Mouse (Mus musculus): ENCODE data around the gene Sfmbt1. TPM values are rescaled to one million over a fixed set of nuclear protein-coding genes. Genes with fewer than 3 reads are reported as not detected.
A peak's percentile ranks its signal among the peaks of the same experiment; 100 is the strongest.

Gene Sfmbt1
- total RNA-seq (2021), result 10 to 100 TPM; 20.4 to 20.7 TPM

GRCm38 (mm10) chr14:30714799-30715617 lies at the start of gene Sfmbt1:
Gene Sfmbt1 (plus strand): TSS chr14:30714849.
- no peak for DNase-seq

- DNase-seq, result peak; percentile 40
Observed at GRCm38 (mm10) chr14:30666061-30666460, 48.6 kb upstream of the Sfmbt1 start.

- no peak for DNase-seq
Observed at GRCm38 (mm10) chr14:30666604-30667003, 48.0 kb upstream of the Sfmbt1 start.

GRCm38 (mm10) chr14:30670161-30670560 lies 44.5 kb upstream of the Sfmbt1 start:
- DNase-seq, result no peak

GRCm38 (mm10) chr14:30671095-30671985 lies 43.3 kb upstream of the Sfmbt1 start:
- no peak for DNase-seq

GRCm38 (mm10) chr14:30671986-30672312 lies 42.7 kb upstream of the Sfmbt1 start:
- DNase-seq, result peak; percentile 94

- no peak for DNase-seq
Observed at GRCm38 (mm10) chr14:30674947-30675346, 39.7 kb upstream of the Sfmbt1 start.

GRCm38 (mm10) chr14:30682131-30682530 lies 32.5 kb upstream of the Sfmbt1 start:
- DNase-seq, result no peak

GRCm38 (mm10) chr14:30690685-30691084 lies 24.0 kb upstream of the Sfmbt1 start:
- no peak for DNase-seq

GRCm38 (mm10) chr14:30692439-30692838 lies 22.2 kb upstream of the Sfmbt1 start:
- no peak for DNase-seq

GRCm38 (mm10) chr14:30694786-30695185 lies 19.9 kb upstream of the Sfmbt1 start:
- no peak for DNase-seq

- DNase-seq, result peak; percentile 78
Observed at GRCm38 (mm10) chr14:30695609-30696008, 19.0 kb upstream of the Sfmbt1 start.

- DNase-seq, result no peak
Observed at GRCm38 (mm10) chr14:30697407-30698052, 17.1 kb upstream of the Sfmbt1 start.

GRCm38 (mm10) chr14:30699656-30700055 lies 15.0 kb upstream of the Sfmbt1 start:
- DNase-seq, result peak; percentile 68

- no peak for DNase-seq
Observed at GRCm38 (mm10) chr14:30702512-30702911, 12.1 kb upstream of the Sfmbt1 start.

- DNase-seq, result no peak
Observed at GRCm38 (mm10) chr14:30703079-30703478, 11.6 kb upstream of the Sfmbt1 start.

GRCm38 (mm10) chr14:30704098-30704855 lies 10.4 kb upstream of the Sfmbt1 start:
- no peak for DNase-seq

- no peak for DNase-seq
Observed at GRCm38 (mm10) chr14:30711892-30712291, 2.8 kb upstream of the Sfmbt1 start.

- DNase-seq, result no peak
Observed at GRCm38 (mm10) chr14:30713769-30714168, 880 bp upstream of the Sfmbt1 start.

GRCm38 (mm10) chr14:30715618-30716050 lies 985 bp downstream of the Sfmbt1 start:
- peak; percentile 82 for DNase-seq

- DNase-seq, result peak; percentile 71
Observed at GRCm38 (mm10) chr14:30716051-30716952, 1.7 kb downstream of the Sfmbt1 start.
